Mouse (Mus musculus): Measurements from ENCODE around the gene Eml2. TPM values are rescaled to one million over a fixed set of nuclear protein-coding genes. Genes with fewer than 3 reads are reported as not detected.

The Eml2 gene
- polyA plus RNA-seq, 1 experiment from 2014 or later: 5.1 TPM

DNA sequence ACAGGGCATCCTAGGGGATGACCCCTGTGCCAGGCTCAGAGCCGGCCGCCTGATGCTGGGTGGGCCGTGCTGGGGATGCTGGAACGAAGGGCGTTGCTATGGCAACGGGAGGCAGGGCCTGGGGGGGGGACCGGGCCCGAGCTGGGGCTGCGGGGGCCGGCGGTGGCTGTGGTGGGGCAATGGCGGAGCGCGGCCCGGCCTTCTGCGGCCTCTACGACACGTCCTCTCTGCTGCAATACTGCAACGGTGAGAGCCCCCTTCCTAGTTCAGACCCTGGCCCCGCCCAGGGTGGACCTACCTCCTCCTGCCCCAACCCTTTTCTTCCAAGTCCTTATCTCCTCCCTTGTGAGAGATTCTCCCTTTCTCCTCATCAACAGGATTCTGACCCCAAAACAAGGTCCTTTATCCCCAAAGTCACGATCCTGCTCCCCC, 311 bp downstream of the Eml2 start:
- Histone ChIP-seq H3K4me1 (replicated peaks; ENCODE audit: control insufficient read depth, insufficient read depth, low read length) (0 out of 2 replicates have a peak, but pooled peaks cover 3% of the 10 kb centered on the region), H3K9me3 (ENCODE audit: control insufficient read depth) (0 out of 2 replicates have a peak, but pooled peaks cover 4% of the 10 kb centered on the region), H3K9ac (ENCODE audit: low read depth, low read length) (no peak overlapping the region), H3K36me3 (ENCODE audit: control insufficient read depth, insufficient read depth) (no peaks in the 10 kb centered on the region), H3K4me2 (replicated peaks; ENCODE audit: low read depth) (no peak overlapping the region; the same call in 1 of the 2 replicates), H3K27me3 (replicated peaks; ENCODE audit: control insufficient read depth, insufficient read depth, low read length) (peaks cover 48% of the 10 kb centered on the region), H3K27ac (ENCODE audit: low read depth, low read length) (no peak overlapping the region), H3K4me3 (ENCODE audit: low read depth, low read length) (0 out of 2 replicates have a peak overlapping the region, but pooled peaks have one; percentile 12)
- TF ChIP-seq CTCF (IDR thresholded peaks at IDR 0.05; ENCODE audit: low read depth): no peak
- 8% methylated on average over 21 of the region's 21 CpGs for WGBS
- no peak for ATAC-seq

DNA sequence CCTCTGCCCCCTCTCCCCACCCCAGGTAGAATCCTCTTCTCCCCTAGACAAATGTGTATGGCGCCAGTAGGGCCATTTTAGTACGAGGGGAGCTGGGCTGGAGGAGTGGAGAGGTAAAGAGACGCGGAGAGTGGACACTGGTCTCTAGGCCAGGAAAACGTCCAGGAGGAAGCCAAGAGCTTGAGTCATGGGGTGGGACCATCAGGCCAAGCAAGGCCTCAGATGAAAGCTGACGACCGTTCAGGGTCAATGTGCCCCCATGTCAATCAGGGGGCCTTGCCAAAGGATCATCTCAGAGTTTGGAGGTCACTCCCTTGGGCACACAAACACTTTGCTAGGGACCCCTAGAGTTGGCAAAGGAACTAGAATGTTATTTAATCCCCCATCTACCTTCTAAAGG, 995 bp downstream of the Eml2 start:
- Histone ChIP-seq H3K4me3 (ENCODE audit: low read depth, low read length) (no peak overlapping the region), H3K27ac (ENCODE audit: low read depth, low read length) (no peak overlapping the region), H3K9ac (ENCODE audit: low read depth, low read length) (no peak overlapping the region), H3K9me3 (ENCODE audit: control insufficient read depth) (0 out of 2 replicates have a peak, but pooled peaks cover 4% of the 10 kb centered on the region), H3K36me3 (ENCODE audit: control insufficient read depth, insufficient read depth) (no peaks in the 10 kb centered on the region), H3K4me1 (replicated peaks; ENCODE audit: control insufficient read depth, insufficient read depth, low read length) (0 out of 2 replicates have a peak, but pooled peaks cover 4% of the 10 kb centered on the region), H3K27me3 (replicated peaks; ENCODE audit: control insufficient read depth, insufficient read depth, low read length) (peaks cover 48% of the 10 kb centered on the region), H3K4me2 (replicated peaks; ENCODE audit: low read depth) (no peak overlapping the region)
- 75% methylated on average over 7 of the region's 7 CpGs for WGBS
- TF ChIP-seq CTCF (IDR thresholded peaks at IDR 0.05; ENCODE audit: low read depth): no peak
- no peak for ATAC-seq

DNA sequence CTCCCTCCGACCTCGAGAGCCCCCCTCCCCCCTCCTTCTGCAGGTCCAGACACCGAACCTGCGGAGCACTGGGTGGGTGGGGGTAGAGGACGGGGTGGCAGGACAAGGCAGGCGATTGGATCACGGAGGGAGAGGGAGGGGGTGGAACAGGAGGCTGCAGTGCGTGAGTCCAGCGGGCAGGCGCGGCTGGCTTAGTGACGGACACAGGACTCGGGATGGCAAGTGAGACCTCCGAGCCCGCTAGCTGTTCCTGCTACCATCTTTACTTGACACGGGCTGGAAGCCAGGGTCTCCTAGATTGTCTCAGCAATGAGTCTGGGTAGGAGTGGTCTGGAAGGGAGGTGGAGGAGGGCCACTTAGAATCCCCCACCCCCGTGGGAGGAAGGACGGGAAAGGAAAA, 1.8 kb downstream of the Eml2 start:
- Histone ChIP-seq H3K27ac (ENCODE audit: low read depth, low read length) (no peak overlapping the region), H3K4me2 (replicated peaks; ENCODE audit: low read depth) (no peak overlapping the region), H3K9me3 (ENCODE audit: control insufficient read depth) (0 out of 2 replicates have a peak, but pooled peaks cover 4% of the 10 kb centered on the region), H3K4me1 (replicated peaks; ENCODE audit: control insufficient read depth, insufficient read depth, low read length) (0 out of 2 replicates have a peak, but pooled peaks cover 4% of the 10 kb centered on the region), H3K9ac (ENCODE audit: low read depth, low read length) (peak overlapping the region; percentile 11; the same call in 1 of the 2 replicates), H3K27me3 (replicated peaks; ENCODE audit: control insufficient read depth, insufficient read depth, low read length) (peaks cover 48% of the 10 kb centered on the region), H3K4me3 (ENCODE audit: low read depth, low read length) (no peak overlapping the region; the same call in none of the 2 replicates), H3K36me3 (ENCODE audit: control insufficient read depth, insufficient read depth) (no peaks in the 10 kb centered on the region)
- no peak for TF ChIP-seq CTCF (IDR thresholded peaks at IDR 0.05; ENCODE audit: low read depth)
- no peak for ATAC-seq
- WGBS: 18% methylated on average over 18 of the region's 18 CpGs

DNA sequence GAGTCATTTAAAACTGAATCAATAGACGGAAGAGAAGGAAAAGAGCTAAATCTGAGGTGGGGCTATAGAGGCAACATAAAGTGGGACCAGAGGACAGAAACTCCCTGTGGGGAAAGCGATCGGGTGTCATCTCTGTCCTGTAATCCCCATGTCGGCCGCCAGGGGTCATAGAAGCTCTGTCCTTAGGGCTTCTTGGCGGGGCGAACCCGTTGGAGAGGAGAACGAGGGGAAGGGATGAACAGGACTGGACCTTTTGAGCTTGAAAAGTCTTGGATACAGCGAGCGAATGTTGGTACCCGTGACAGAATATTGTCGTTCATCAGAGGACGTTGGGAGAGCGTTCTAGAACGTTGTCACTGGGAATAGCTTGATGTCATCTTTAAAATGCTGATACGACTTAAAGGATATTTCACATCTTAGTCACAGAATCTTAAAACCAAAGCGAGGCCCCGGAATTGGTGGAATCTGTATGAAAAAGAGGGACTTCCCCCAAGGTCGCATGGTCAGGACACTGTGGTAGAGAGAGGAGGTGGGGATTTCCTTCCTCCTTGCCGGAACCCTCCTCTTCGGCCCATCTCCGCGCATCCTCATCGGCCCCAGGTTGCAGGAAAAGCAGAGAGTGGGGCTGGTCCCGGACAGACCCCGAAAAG, 2.3 kb downstream of the Eml2 start:
- H3K36me3 ChIP-seq (ENCODE audit: control insufficient read depth, insufficient read depth): no peaks in the 10 kb centered on the region
- H3K9ac ChIP-seq (ENCODE audit: low read depth, low read length): peak overlapping the region; percentile 11; the same call in 1 of the 2 replicates
- H3K27ac ChIP-seq (ENCODE audit: low read depth, low read length): no peak overlapping the region
- H3K4me3 ChIP-seq (ENCODE audit: low read depth, low read length): no peak overlapping the region; the same call in 1 of the 2 replicates
- WGBS: 8% methylated on average over 27 of the region's 27 CpGs
- H3K27me3 ChIP-seq (replicated peaks; ENCODE audit: control insufficient read depth, insufficient read depth, low read length): peaks cover 48% of the 10 kb centered on the region
- peak overlapping the region; percentile 48; the same call in 1 of the 2 replicates for H3K4me2 ChIP-seq (replicated peaks; ENCODE audit: low read depth)
- 0 out of 2 replicates have a peak, but pooled peaks cover 4% of the 10 kb centered on the region for H3K9me3 ChIP-seq (ENCODE audit: control insufficient read depth)
- peak; percentile 92 for TF ChIP-seq CTCF (IDR thresholded peaks at IDR 0.05; ENCODE audit: low read depth)
- ATAC-seq: no peak
- H3K4me1 ChIP-seq (replicated peaks; ENCODE audit: control insufficient read depth, insufficient read depth, low read length): 0 out of 2 replicates have a peak, but pooled peaks cover 4% of the 10 kb centered on the region

DNA sequence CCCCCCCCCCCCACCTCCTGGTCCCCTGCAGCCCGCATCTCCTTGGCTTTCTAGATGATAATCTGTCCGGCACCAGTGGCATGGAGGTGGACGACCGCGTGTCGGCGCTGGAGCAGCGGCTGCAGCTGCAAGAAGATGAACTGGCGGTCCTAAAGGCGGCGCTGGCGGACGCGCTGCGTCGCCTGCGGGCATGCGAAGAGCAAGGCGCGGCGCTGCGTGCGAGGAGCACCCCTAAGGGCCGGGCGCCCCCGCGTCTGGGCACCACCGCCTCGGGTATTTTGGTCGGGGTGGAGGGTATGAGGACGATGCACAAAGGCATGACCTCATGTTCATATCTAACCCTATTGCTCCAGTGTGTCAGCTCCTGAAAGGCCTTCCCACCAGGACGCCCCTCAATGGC, 3.0 kb downstream of the Eml2 start:
- TF ChIP-seq CTCF (IDR thresholded peaks at IDR 0.05; ENCODE audit: low read depth): peak; percentile 90
- 0 out of 2 replicates have a peak, but pooled peaks cover 4% of the 10 kb centered on the region for H3K4me1 ChIP-seq (replicated peaks; ENCODE audit: control insufficient read depth, insufficient read depth, low read length)
- H3K27me3 ChIP-seq (replicated peaks; ENCODE audit: control insufficient read depth, insufficient read depth, low read length): peaks cover 48% of the 10 kb centered on the region
- peak; percentile 7; the same call in 1 of the 2 replicates for ATAC-seq
- no peak overlapping the region for H3K27ac ChIP-seq (ENCODE audit: low read depth, low read length)
- under 1% methylated on average over 32 of the region's 32 CpGs for WGBS
- H3K9ac ChIP-seq (ENCODE audit: low read depth, low read length): no peak overlapping the region
- H3K36me3 ChIP-seq (ENCODE audit: control insufficient read depth, insufficient read depth): no peaks in the 10 kb centered on the region
- H3K9me3 ChIP-seq (ENCODE audit: control insufficient read depth): 0 out of 2 replicates have a peak, but pooled peaks cover 4% of the 10 kb centered on the region
- peak overlapping the region; percentile 48 for H3K4me2 ChIP-seq (replicated peaks; ENCODE audit: low read depth)
- H3K4me3 ChIP-seq (ENCODE audit: low read depth, low read length): 0 out of 2 replicates have a peak overlapping the region, but pooled peaks have one; percentile 1

DNA sequence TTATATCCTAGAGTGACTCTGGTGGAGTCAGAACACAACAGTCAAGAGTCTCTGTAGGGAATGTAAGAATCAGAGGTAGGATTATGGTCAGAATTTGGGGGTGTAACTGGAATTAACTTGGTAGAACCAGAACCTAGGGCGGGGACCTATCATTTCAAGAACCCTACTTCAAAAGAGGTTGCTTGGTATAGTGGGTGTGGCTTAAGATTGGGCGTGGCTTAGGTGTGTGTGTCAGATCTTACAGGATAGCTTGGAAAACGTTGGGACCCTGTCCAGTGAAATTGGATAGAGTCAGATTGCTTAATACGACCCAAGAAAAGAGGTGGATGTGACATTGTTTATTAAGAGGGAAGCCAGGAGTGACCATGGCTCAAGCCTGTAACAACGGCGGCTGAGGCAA, 3.7 kb downstream of the Eml2 start:
- Histone ChIP-seq H3K27me3 (replicated peaks; ENCODE audit: control insufficient read depth, insufficient read depth, low read length) (peaks cover 48% of the 10 kb centered on the region), H3K36me3 (ENCODE audit: control insufficient read depth, insufficient read depth) (no peaks in the 10 kb centered on the region), H3K4me1 (replicated peaks; ENCODE audit: control insufficient read depth, insufficient read depth, low read length) (0 out of 2 replicates have a peak, but pooled peaks cover 4% of the 10 kb centered on the region), H3K27ac (ENCODE audit: low read depth, low read length) (no peak overlapping the region), H3K4me2 (replicated peaks; ENCODE audit: low read depth) (peak overlapping the region; percentile 48; the same call in 1 of the 2 replicates), H3K4me3 (ENCODE audit: low read depth, low read length) (no peak overlapping the region), H3K9me3 (ENCODE audit: control insufficient read depth) (0 out of 2 replicates have a peak, but pooled peaks cover 4% of the 10 kb centered on the region), H3K9ac (ENCODE audit: low read depth, low read length) (no peak overlapping the region)
- 41% methylated on average over 6 of the region's 6 CpGs for WGBS
- no peak for TF ChIP-seq CTCF (IDR thresholded peaks at IDR 0.05; ENCODE audit: low read depth)
- no peak for ATAC-seq
